Mouse (Mus musculus): Measurements from ENCODE around the gene Vcl.

DNA sequence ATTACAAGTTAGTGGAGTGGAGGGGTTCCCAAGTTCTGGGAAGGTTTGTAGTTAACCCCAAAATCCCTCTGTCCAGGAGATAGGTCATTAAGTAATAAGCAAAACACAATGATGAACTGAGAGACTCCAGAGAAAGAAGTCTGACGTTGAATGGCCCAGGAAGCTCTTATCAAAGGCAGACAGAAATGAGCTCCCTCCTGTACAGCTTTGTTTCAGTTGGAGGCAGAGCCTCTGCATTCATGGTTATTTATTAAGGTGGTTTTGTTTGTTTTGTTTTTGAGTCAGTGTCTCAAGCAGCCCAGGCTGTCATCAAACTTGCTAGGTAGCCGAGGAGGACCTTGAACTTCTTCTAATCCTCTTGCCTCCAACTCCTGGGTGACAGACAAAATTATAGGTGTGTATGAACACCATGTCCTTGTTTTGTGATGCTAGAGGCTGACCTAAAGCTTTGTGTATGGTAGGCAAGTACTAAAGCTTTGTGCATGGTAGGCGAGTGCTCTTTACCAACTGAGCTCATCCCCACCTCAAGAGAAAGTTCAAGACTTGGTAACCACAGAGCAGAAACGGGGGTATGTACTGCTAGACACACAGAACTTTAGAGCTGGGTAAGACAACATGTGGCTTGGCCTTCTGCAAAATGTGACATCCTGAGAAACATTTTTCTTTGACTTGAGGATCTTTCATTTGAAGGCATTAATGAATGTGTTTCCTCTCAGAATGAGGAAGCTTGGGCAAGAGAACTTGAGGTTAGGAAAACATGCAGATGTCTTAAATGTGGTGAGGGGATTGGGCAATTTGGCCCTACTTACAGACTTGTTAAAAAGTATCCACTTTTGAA is 1.5 kb upstream of the Vcl start:
- TF ChIP-seq FLI1 (IDR thresholded peaks at IDR 0.05; ENCODE audit: low read length) (no peak), GATA1 (IDR thresholded peaks at IDR 0.05; ENCODE audit: borderline replicate concordance, low read length) (no peak)
